Mouse (Mus musculus) embryonic facial prominence, embryonic 11.5 days (tissue): ENCODE results near the gene Mettl6. TPM values are rescaled to one million over a fixed set of nuclear protein-coding genes. Genes with fewer than 3 reads are reported as not detected.
A peak's percentile ranks its signal among the peaks of the same experiment; 100 is the strongest.

Experiments used
- ATAC-seq: fragments of 200-750 bp; cut with Nextera tagmentation; replicated peaks from 2 replicates; pipeline ENCODE4 v1.8.0; 2017; ENCODE audit warnings: low read depth; ENCODE audit not compliant: insufficient number of reproducible peaks, low FRiP score, low TSS enrichment
- DNase-seq: peaks from one replicate; pipeline ENCODE4 v3.0.0-alpha.2; 2015; ENCODE audit warnings: low spot score
- H3K27ac ChIP-seq: fragments of 300-500 bp; sonication (generic); replicated peaks from 2 replicates; pipeline ENCODE4 v1.5.1; 2014; ENCODE audit warnings: mild to moderate bottlenecking, low read depth, low read length, control low read depth
- H3K27me3 ChIP-seq: fragments of 300-500 bp; sonication (generic); 2 replicates; pipeline ENCODE4 v1.6.1; 2014; ENCODE audit warnings: mild to moderate bottlenecking, low read length, moderate library complexity, mixed read lengths; ENCODE audit not compliant: control insufficient read depth, insufficient read depth
- H3K36me3 ChIP-seq: fragments of 300-500 bp; sonication (generic); replicated peaks from 2 replicates; pipeline ENCODE4 v1.6.1; 2014; ENCODE audit warnings: low read depth, mild to moderate bottlenecking, low read length, moderate library complexity, mixed read lengths; ENCODE audit not compliant: control insufficient read depth, insufficient read depth
- H3K4me1 ChIP-seq: fragments of 300-500 bp; sonication (generic); 2 replicates; pipeline ENCODE4 v1.6.1; 2014; ENCODE audit warnings: low read length, mixed read lengths; ENCODE audit not compliant: control insufficient read depth, insufficient read depth
- H3K4me2 ChIP-seq: fragments of 300-500 bp; sonication (generic); 2 replicates; pipeline ENCODE4 v1.6.1; 2014; ENCODE audit warnings: low read depth, mild to moderate bottlenecking, control low read depth, low read length, moderate library complexity
- H3K4me3 ChIP-seq: fragments of 300-500 bp; sonication (generic); 2 replicates; pipeline ENCODE4 v1.5.1; 2014; ENCODE audit warnings: low read depth, low read length, control low read depth
- H3K9ac ChIP-seq: fragments of 300-500 bp; sonication (generic); replicated peaks from 2 replicates; pipeline ENCODE4 v1.6.1; 2014; ENCODE audit warnings: mild to moderate bottlenecking, control low read depth, low read length
- H3K9me3 ChIP-seq: fragments of 300-500 bp; sonication (generic); replicated peaks from 2 replicates; pipeline ENCODE4 v1.6.1; 2016; ENCODE audit warnings: mild to moderate bottlenecking, low read length, inconsistent platforms, mixed read lengths; ENCODE audit not compliant: control insufficient read depth
- WGBS: fragments of 180-500 bp; shearing (Covaris S2); extraction: QIAGEN DNeasy Blood & Tissue Kit; methylation state at CpG from one replicate; pipeline ENCODE4 v1.1.7; 2014; 5-methylcytosine and 5-hydroxymethylcytosine counted together
- polyA plus RNA-seq: library from polyadenylated mRNA; unstranded; fragments of >200 nt; fragmentation: Nextera tagmentation; extraction: Ambion mirVana; gene quantifications from 2 replicates; pipeline ENCODE4 v1.2.1, GENCODE M21; 2014

Mettl6 gene
- polyA plus RNA-seq, 1 experiment from 2014 or later: 108 TPM

GRCm38 (mm10) chr14:31521318-31521717 lies 26.5 kb upstream of the Mettl6 start:
- DNase-seq: no peak
- no peak overlapping the region for H3K9ac ChIP-seq
- H3K36me3 ChIP-seq: no peaks in the 10 kb centered on the region
- no peak overlapping the region for H3K4me3 ChIP-seq
- ATAC-seq: no peak
- no peaks in the 10 kb centered on the region for H3K27me3 ChIP-seq
- 73% methylated on average over 2 of the region's 2 CpGs for WGBS
- H3K9me3 ChIP-seq: no peaks in the 10 kb centered on the region
- H3K4me2 ChIP-seq: no peak overlapping the region
- no peaks in the 10 kb centered on the region for H3K4me1 ChIP-seq
- no peak overlapping the region for H3K27ac ChIP-seq

GRCm38 (mm10) chr14:31519165-31519564 lies 24.3 kb upstream of the Mettl6 start:
- H3K27me3 ChIP-seq: no peaks in the 10 kb centered on the region
- peak; percentile 37 for DNase-seq
- H3K36me3 ChIP-seq: no peaks in the 10 kb centered on the region
- H3K9me3 ChIP-seq: no peaks in the 10 kb centered on the region
- H3K9ac ChIP-seq: no peak overlapping the region
- H3K4me3 ChIP-seq: no peak overlapping the region
- WGBS: 51% methylated on average over 3 of the region's 3 CpGs
- no peak for ATAC-seq
- no peak overlapping the region for H3K4me2 ChIP-seq
- no peaks in the 10 kb centered on the region for H3K4me1 ChIP-seq
- H3K27ac ChIP-seq: no peak overlapping the region

- H3K9me3 ChIP-seq: no peaks in the 10 kb centered on the region
- no peak overlapping the region for H3K4me2 ChIP-seq
- no peak overlapping the region for H3K4me3 ChIP-seq
- no peaks in the 10 kb centered on the region for H3K27me3 ChIP-seq
- no peak for DNase-seq
- no peaks in the 10 kb centered on the region for H3K36me3 ChIP-seq
- 96% methylated on average over 2 of the region's 2 CpGs for WGBS
- H3K4me1 ChIP-seq: no peaks in the 10 kb centered on the region
- H3K9ac ChIP-seq: no peak overlapping the region
- no peak overlapping the region for H3K27ac ChIP-seq
- ATAC-seq: no peak
Observed at GRCm38 (mm10) chr14:31515895-31516294, 21.1 kb upstream of the Mettl6 start.

- ATAC-seq: no peak
- Histone ChIP-seq H3K4me2 (no peak overlapping the region), H3K9me3 (no peaks in the 10 kb centered on the region), H3K27me3 (no peaks in the 10 kb centered on the region), H3K9ac (no peak overlapping the region), H3K4me1 (no peaks in the 10 kb centered on the region), H3K27ac (no peak overlapping the region), H3K4me3 (no peak overlapping the region), H3K36me3 (peaks cover 14% of the 10 kb centered on the region)
- no peak for DNase-seq
- 93% methylated on average over 3 of the region's 3 CpGs for WGBS
Observed at GRCm38 (mm10) chr14:31510322-31510721, 15.5 kb upstream of the Mettl6 start.

- Histone ChIP-seq H3K4me2 (no peak overlapping the region), H3K36me3 (peaks cover 16% of the 10 kb centered on the region), H3K27me3 (no peaks in the 10 kb centered on the region), H3K9ac (no peak overlapping the region), H3K27ac (no peak overlapping the region), H3K4me3 (no peak overlapping the region), H3K9me3 (no peaks in the 10 kb centered on the region), H3K4me1 (no peaks in the 10 kb centered on the region)
- ATAC-seq (no peak), DNase-seq (no peak)
- 97% methylated on average over 2 of the region's 2 CpGs for WGBS
Observed at GRCm38 (mm10) chr14:31509911-31510310, 15.1 kb upstream of the Mettl6 start.

- ATAC-seq: no peak
- H3K4me2 ChIP-seq: no peak overlapping the region
- peaks cover 21% of the 10 kb centered on the region for H3K36me3 ChIP-seq
- 94% methylated on average over 6 of the region's 6 CpGs for WGBS
- H3K9ac ChIP-seq: no peak overlapping the region
- no peak overlapping the region for H3K4me3 ChIP-seq
- H3K27ac ChIP-seq: no peak overlapping the region
- no peak for DNase-seq
- no peaks in the 10 kb centered on the region for H3K27me3 ChIP-seq
- no peaks in the 10 kb centered on the region for H3K9me3 ChIP-seq
- no peaks in the 10 kb centered on the region for H3K4me1 ChIP-seq
Observed at GRCm38 (mm10) chr14:31506456-31506855, 11.6 kb upstream of the Mettl6 start.

- H3K4me2 ChIP-seq: no peak overlapping the region
- WGBS: 89% methylated on average over 13 of the region's 13 CpGs
- no peaks in the 10 kb centered on the region for H3K27me3 ChIP-seq
- no peak overlapping the region for H3K27ac ChIP-seq
- H3K4me1 ChIP-seq: no peaks in the 10 kb centered on the region
- no peak for DNase-seq
- no peaks in the 10 kb centered on the region for H3K9me3 ChIP-seq
- no peak for ATAC-seq
- H3K9ac ChIP-seq: no peak overlapping the region
- no peak overlapping the region for H3K4me3 ChIP-seq
- H3K36me3 ChIP-seq: peaks cover 20% of the 10 kb centered on the region
Observed at GRCm38 (mm10) chr14:31503406-31503805, 8.6 kb upstream of the Mettl6 start.

- peaks cover 5% of the 10 kb centered on the region for H3K36me3 ChIP-seq
- no peak overlapping the region for H3K9ac ChIP-seq
- 83% methylated on average over 1 of the region's 1 CpGs for WGBS
- ATAC-seq: no peak
- no peak overlapping the region for H3K4me2 ChIP-seq
- no peaks in the 10 kb centered on the region for H3K27me3 ChIP-seq
- H3K27ac ChIP-seq: no peak overlapping the region
- no peaks in the 10 kb centered on the region for H3K9me3 ChIP-seq
- no peaks in the 10 kb centered on the region for H3K4me1 ChIP-seq
- no peak overlapping the region for H3K4me3 ChIP-seq
- no peak for DNase-seq
Observed at GRCm38 (mm10) chr14:31499526-31499925, 4.7 kb upstream of the Mettl6 start.
